ENCODE assay signal across 9 mouse cellular contexts in genomic region chr5:74061408-74062047, GRCm38 (mm10). TPM values are rescaled to one million over a fixed set of nuclear protein-coding genes. Genes with fewer than 3 reads are reported as not detected.
A peak's percentile ranks its signal among the peaks of the same experiment; 100 is the strongest.
DNase-seq lines count a peak whose midpoint lies in the region; ATAC-seq lines count a peak whose summit lies in the region.
"Had no signal": no experiment of that assay in that cellular context is flagged by ENCODE, and none has a peak within 500 bp of the region (broad histone marks: within the 10 kb centered on the region; RNA-seq: fewer than 3 reads in every experiment).

No protein-coding gene starts in this region.

- no peak for DNase-seq in heart, postnatal 4 days
- DNase-seq in right cerebral cortex, postnatal 10 days (ENCODE audit: low spot score in 2 of 2), result peak; percentile 59 to 78
- DNase-seq in right cerebral cortex, postnatal 25 days, result no peak
- DNase-seq in left cerebral cortex, postnatal 4 days, result peak; percentile 80
- DNase-seq in adrenal gland, postnatal 25 days, result no peak
- DNase-seq in ovary, postnatal 14 days (ENCODE audit: low spot score), result no peak

- H3K9me3 ChIP-seq in heart, embryonic 14.5 days (ENCODE audit: control insufficient read depth, low read length), result no peaks in the 10 kb centered on the region

- H3K36me3 ChIP-seq in heart, embryonic 14.5 days (ENCODE audit: control insufficient read depth, insufficient read depth, low read length), result no peaks in the 10 kb centered on the region

- intact Hi-C loops in left cerebral cortex, postnatal 4 days (cut with DNase I), result no loop called here

- no peaks in the 10 kb centered on the region for H3K27me3 ChIP-seq in heart, embryonic 14.5 days (ENCODE audit: control insufficient read depth, insufficient read depth, low read length)

- peak overlapping the region; percentile 23; the same call in 1 of the 2 replicates for H3K9ac ChIP-seq in heart, embryonic 14.5 days (ENCODE audit: low read length)

- no peak for ATAC-seq in heart, embryonic 14.5 days (ENCODE audit: insufficient number of reproducible peaks, insufficient read depth, low FRiP score, low read depth)
- no peak for ATAC-seq in activated CD4-positive, CD25-positive, alpha-beta regulatory T cell, adult 4 months

- H3K4me2 ChIP-seq in heart, embryonic 14.5 days (ENCODE audit: low read length), result no peak overlapping the region; the same call in 1 of the 2 replicates

- H3K4me3 ChIP-seq in heart, embryonic 14.5 days (ENCODE audit: control insufficient read depth in 1 of 2, insufficient read depth in 1 of 2, low read depth in 1 of 2, low read length in 2 of 2), result no peak overlapping the region
- H3K4me3 ChIP-seq: myocyte had no signal

- peaks cover 25 to 43% of the 10 kb centered on the region in 2 experiments for H3K4me1 ChIP-seq in heart, embryonic 14.5 days (ENCODE audit: control insufficient read depth in 2 of 2, insufficient read depth in 2 of 2, low read length in 2 of 2)

- 75% methylated on average over 18 of the region's 18 CpGs for WGBS in heart, embryonic 14.5 days

- peak overlapping the region in 1 of 2 experiments; percentile 19; a peak in 1 of 4 replicates for H3K27ac ChIP-seq in heart, embryonic 14.5 days (replicated peaks in 1 of 2; ENCODE audit: control insufficient read depth in 1 of 2, insufficient read depth in 1 of 2, low read depth in 2 of 2, low read length in 2 of 2)

RNA-seq across cellular contexts. Expression of gene Usp46, which starts 6.7 kb away (rescaled TPM):
- 35.2 and 37.1 TPM in 2 replicates for polyA plus RNA-seq in heart, embryonic 14.5 days (2014; fragmentation: Nextera tagmentation; extraction: Ambion mirVana)
- total RNA-seq in heart, postnatal 4 days (2021), result 10 to 100 TPM; 60.5 to 66.8 TPM
- total RNA-seq in left cerebral cortex, postnatal 4 days (2021), result 100 to 1,000 TPM; 111 to 115 TPM
- 10 to 100 TPM in 1 of 2 experiments, 1 to 10 TPM in 1; 8.4 to 10.6 TPM for polyA plus RNA-seq in activated CD4-positive, CD25-positive, alpha-beta regulatory T cell, adult 4 months (2017; shearing (Covaris generic))
- 27.0 and 38.1 TPM in 2 replicates for total RNA-seq in adrenal gland, postnatal 25 days (2021)

Comparison
In these comparisons a context has a peak if more than half of its experiments do, and no peak if none do; other contexts are left out.
1. DNase-seq: peak in right cerebral cortex, postnatal 10 days (2 of 2) and left cerebral cortex, postnatal 4 days (single experiment); none in heart, postnatal 4 days (single experiment), right cerebral cortex, postnatal 25 days (single experiment), adrenal gland, postnatal 25 days (single experiment) and ovary, postnatal 14 days (single experiment).